Mouse (Mus musculus) leukemia stem cell, adult 10-12 weeks (primary cell): ENCODE results near the gene Olfr31. TPM values are rescaled to one million over a fixed set of nuclear protein-coding genes. Genes with fewer than 3 reads are reported as not detected.

Experiments used
- polyA plus RNA-seq: library from polyadenylated mRNA; stranded (reverse); fragments of >175 nt; gene quantifications from 2 replicates; pipeline ENCODE4 v1.2.3, GENCODE M21; 2012; ENCODE audit warnings: low replicate concordance

The Olfr31 gene
- polyA plus RNA-seq = 0.05 TPM in 1 of 2 replicates, not detected in the other

GRCm38 (mm10) chr14:14322528-14322927 lies at the start of gene Olfr31:
Gene Olfr31 (plus strand): TSS chr14:14322828.

GRCm38 (mm10) chr14:14345948-14346812 lies 23.6 kb downstream of the Olfr31 start, which contains the start of gene Il3ra:
Gene Il3ra (plus strand): TSS chr14:14346275.

Other genes starting within 250 kb of the Olfr31 start
- gene Psmd6, start 201.8 kb upstream of the Olfr31 start, polyA plus RNA-seq = 42.1 and 52.2 TPM in 2 replicates
- not detected in 2 replicates for gene Olfr720, start 136.0 kb upstream of the Olfr31 start, polyA plus RNA-seq
- gene Il3ra, start 23.4 kb downstream of the Olfr31 start, polyA plus RNA-seq = 24.9 and 27.2 TPM in 2 replicates
- not detected in 2 replicates for gene Olfr721-ps1, start 78.5 kb downstream of the Olfr31 start, polyA plus RNA-seq